Mouse (Mus musculus) midbrain, embryonic 16.5 days (tissue): ENCODE results near the gene Bbx. TPM values are rescaled to one million over a fixed set of nuclear protein-coding genes. Genes with fewer than 3 reads are reported as not detected.
A peak's percentile ranks its signal among the peaks of the same experiment; 100 is the strongest.

ENCODE experiments used
- ATAC-seq: fragments of 200-750 bp; cut with Nextera tagmentation; 2 replicates; pipeline ENCODE4 v1.8.0; 2017; ENCODE audit warnings: moderate TSS enrichment
- H3K27ac ChIP-seq: fragments of 300-500 bp; sonication (generic); 2 replicates; pipeline ENCODE4 v1.5.1; 2014; ENCODE audit warnings: mild to moderate bottlenecking, low read length, mixed read lengths
- H3K27me3 ChIP-seq: fragments of 300-500 bp; sonication (generic); 2 replicates; pipeline ENCODE4 v1.6.1; 2014; ENCODE audit warnings: low read depth, low read length, mixed read lengths; ENCODE audit not compliant: control insufficient read depth, insufficient read depth
- H3K36me3 ChIP-seq: fragments of 300-500 bp; sonication (generic); 2 replicates; pipeline ENCODE4 v1.6.1; 2014; ENCODE audit warnings: mild to moderate bottlenecking, low read length, moderate library complexity, mixed read lengths; ENCODE audit not compliant: control insufficient read depth, insufficient read depth
- H3K4me1 ChIP-seq: fragments of 300-500 bp; sonication (generic); 2 replicates; pipeline ENCODE4 v1.6.1; 2014; ENCODE audit warnings: mild to moderate bottlenecking, low read length, mixed read lengths; ENCODE audit not compliant: control insufficient read depth, insufficient read depth
- H3K4me2 ChIP-seq: fragments of 300-500 bp; sonication (generic); 2 replicates; pipeline ENCODE4 v1.6.1; 2014; ENCODE audit warnings: mild to moderate bottlenecking, low read length, mixed read lengths
- H3K4me3 ChIP-seq: fragments of 300-500 bp; sonication (generic); 2 replicates; pipeline ENCODE4 v1.5.1; 2014; ENCODE audit warnings: low read depth, mild to moderate bottlenecking, low read length, moderate library complexity, mixed read lengths
- H3K9ac ChIP-seq: fragments of 300-500 bp; sonication (generic); 2 replicates; pipeline ENCODE4 v1.6.1; 2014; ENCODE audit warnings: low read depth, low read length, mixed read lengths
- H3K9me3 ChIP-seq: fragments of 300-500 bp; sonication (generic); replicated peaks from 2 replicates; pipeline ENCODE4 v1.6.1; 2014; ENCODE audit warnings: mild to moderate bottlenecking, low read length, mixed read lengths; ENCODE audit not compliant: control insufficient read depth, poor library complexity, severe bottlenecking
- WGBS: fragments of 180-500 bp; shearing (Covaris S2); extraction: QIAGEN DNeasy Blood & Tissue Kit; methylation state at CpG from one replicate; pipeline ENCODE4 v1.1.7; 2014; 5-methylcytosine and 5-hydroxymethylcytosine counted together
- polyA plus RNA-seq: library from polyadenylated mRNA; unstranded; fragments of >200 nt; fragmentation: Nextera tagmentation; extraction: Ambion mirVana; gene quantifications from 2 replicates; pipeline ENCODE4 v1.2.1, GENCODE M21; 2015

Gene Bbx
- polyA plus RNA-seq, 1 experiment from 2014 or later = 14.7 TPM

GRCm38 (mm10) chr16:50445014-50445413 lies 12.8 kb upstream of the Bbx start:
- Histone ChIP-seq H3K4me2 (no peak overlapping the region), H3K36me3 (no peaks in the 10 kb centered on the region), H3K4me3 (no peak overlapping the region), H3K27me3 (no peaks in the 10 kb centered on the region), H3K9me3 (no peaks in the 10 kb centered on the region), H3K9ac (no peak overlapping the region), H3K27ac (no peak overlapping the region), H3K4me1 (no peaks in the 10 kb centered on the region)
- ATAC-seq = no peak
- WGBS = 92% methylated on average over 6 of the region's 6 CpGs

GRCm38 (mm10) chr16:50438816-50439215 lies 6.6 kb upstream of the Bbx start:
- no peaks in the 10 kb centered on the region for H3K36me3 ChIP-seq
- no peak overlapping the region for H3K9ac ChIP-seq
- no peak for ATAC-seq
- no peak overlapping the region for H3K4me3 ChIP-seq
- WGBS = 87% methylated on average over 3 of the region's 3 CpGs
- no peaks in the 10 kb centered on the region for H3K27me3 ChIP-seq
- no peaks in the 10 kb centered on the region for H3K9me3 ChIP-seq
- H3K4me1 ChIP-seq = no peaks in the 10 kb centered on the region
- no peak overlapping the region for H3K4me2 ChIP-seq
- H3K27ac ChIP-seq = no peak overlapping the region

- Histone ChIP-seq H3K4me1 (no peaks in the 10 kb centered on the region), H3K27ac (no peak overlapping the region), H3K4me3 (no peak overlapping the region), H3K9ac (no peak overlapping the region), H3K36me3 (no peaks in the 10 kb centered on the region), H3K27me3 (no peaks in the 10 kb centered on the region), H3K4me2 (no peak overlapping the region), H3K9me3 (no peaks in the 10 kb centered on the region)
- no peak for ATAC-seq
- 81% methylated on average over 15 of the region's 15 CpGs for WGBS
Measured at GRCm38 (mm10) chr16:50437788-50438187, 5.6 kb upstream of the Bbx start.

- no peak overlapping the region for H3K4me3 ChIP-seq
- no peak for ATAC-seq
- H3K9me3 ChIP-seq = no peaks in the 10 kb centered on the region
- no peaks in the 10 kb centered on the region for H3K4me1 ChIP-seq
- H3K27me3 ChIP-seq = no peaks in the 10 kb centered on the region
- H3K9ac ChIP-seq = no peak overlapping the region
- H3K36me3 ChIP-seq = no peaks in the 10 kb centered on the region
- H3K4me2 ChIP-seq = no peak overlapping the region
- H3K27ac ChIP-seq = no peak overlapping the region
- 55% methylated on average over 2 of the region's 2 CpGs for WGBS
Measured at GRCm38 (mm10) chr16:50437331-50437730, 5.1 kb upstream of the Bbx start.

- under 1% methylated on average over 68 of the region's 72 CpGs for WGBS
- Histone ChIP-seq H3K9me3 (no peaks in the 10 kb centered on the region), H3K27me3 (no peaks in the 10 kb centered on the region), H3K4me2 (peak overlapping the region; percentile 97), H3K9ac (peak overlapping the region; percentile 84), H3K36me3 (no peaks in the 10 kb centered on the region), H3K27ac (peak overlapping the region; percentile 84), H3K4me1 (peaks cover 6% of the 10 kb centered on the region), H3K4me3 (peak overlapping the region; percentile 92)
- ATAC-seq = peak; percentile 62
Measured at GRCm38 (mm10) chr16:50431011-50431981, 894 bp downstream of the Bbx start.

- Histone ChIP-seq H3K36me3 (no peaks in the 10 kb centered on the region), H3K9me3 (no peaks in the 10 kb centered on the region), H3K4me3 (peak overlapping the region; percentile 92), H3K4me2 (peak overlapping the region; percentile 97), H3K4me1 (peaks cover 6% of the 10 kb centered on the region), H3K27ac (no peak overlapping the region), H3K9ac (peak overlapping the region; percentile 84), H3K27me3 (no peaks in the 10 kb centered on the region)
- no peak for ATAC-seq
- under 1% methylated on average over 12 of the region's 12 CpGs for WGBS
Measured at GRCm38 (mm10) chr16:50430515-50430877, 1.7 kb downstream of the Bbx start.

- Histone ChIP-seq H3K9ac (peak overlapping the region; percentile 84), H3K9me3 (no peaks in the 10 kb centered on the region), H3K27me3 (no peaks in the 10 kb centered on the region), H3K4me2 (peak overlapping the region; percentile 97), H3K4me3 (peak overlapping the region; percentile 92), H3K27ac (peak overlapping the region; percentile 58; the same call in 1 of the 2 replicates), H3K4me1 (peaks cover 6% of the 10 kb centered on the region), H3K36me3 (no peaks in the 10 kb centered on the region)
- WGBS = under 1% methylated on average over 58 of the region's 69 CpGs
- ATAC-seq = no peak
Measured at GRCm38 (mm10) chr16:50429692-50430514, 2.3 kb downstream of the Bbx start.

GRCm38 (mm10) chr16:50428871-50429691 lies 3.1 kb downstream of the Bbx start:
- Histone ChIP-seq H3K27ac (0 out of 2 replicates have a peak overlapping the region, but pooled peaks have one; percentile 47), H3K4me2 (peak overlapping the region; percentile 97), H3K4me3 (peak overlapping the region; percentile 92), H3K9me3 (no peaks in the 10 kb centered on the region), H3K36me3 (no peaks in the 10 kb centered on the region), H3K9ac (peak overlapping the region; percentile 84), H3K27me3 (no peaks in the 10 kb centered on the region), H3K4me1 (peaks cover 6% of the 10 kb centered on the region)
- ATAC-seq = no peak
- 2% methylated on average over 23 of the region's 23 CpGs for whole genome bisulfite sequencing
